Mouse (Mus musculus): ENCODE measurements around the gene Syne4.

Syne4 gene

GRCm38 (mm10) chr7:30314721-30315155 is at the start of gene Syne4:
TSS of gene Syne4 (plus strand) at chr7:30314807.
- no peak for DNase-seq

- peak in 1 of 2 experiments; percentile 27 for DNase-seq
These were observed 49.6 kb upstream of the Syne4 start for GRCm38 (mm10) chr7:30265041-30265440.

- DNase-seq, result no peak
These were observed 49.1 kb upstream of the Syne4 start for GRCm38 (mm10) chr7:30265531-30265930.

GRCm38 (mm10) chr7:30265935-30266334 is 48.7 kb upstream of the Syne4 start:
- DNase-seq, result no peak

GRCm38 (mm10) chr7:30266780-30267179 is 47.8 kb upstream of the Syne4 start:
- DNase-seq, result no peak

- no peak for DNase-seq
These were observed 45.0 kb upstream of the Syne4 start for GRCm38 (mm10) chr7:30269641-30270040.

GRCm38 (mm10) chr7:30274383-30274782 is 40.2 kb upstream of the Syne4 start:
- DNase-seq, result peak in 1 of 2 experiments; percentile 62

GRCm38 (mm10) chr7:30278911-30279310 is 35.7 kb upstream of the Syne4 start:
- no peak for DNase-seq

- DNase-seq, result no peak
These were observed 35.1 kb upstream of the Syne4 start for GRCm38 (mm10) chr7:30279536-30279935.

- DNase-seq, result peak; percentile 94 to 95
These were observed 34.5 kb upstream of the Syne4 start, which contains the start of the genes Thap8 and Wdr62 for GRCm38 (mm10) chr7:30279951-30280669. TSS of gene Thap8 (plus strand) at chr7:30280094. TSS of gene Wdr62 (minus strand) at chr7:30280419.

- DNase-seq, result peak; percentile 92 to 96
These were observed 33.9 kb upstream of the Syne4 start for GRCm38 (mm10) chr7:30280670-30281138.

- DNase-seq, result no peak
These were observed 33.1 kb upstream of the Syne4 start for GRCm38 (mm10) chr7:30281522-30281921.

GRCm38 (mm10) chr7:30282740-30283139 is 31.9 kb upstream of the Syne4 start:
- no peak for DNase-seq

GRCm38 (mm10) chr7:30286701-30287410 is 27.8 kb upstream of the Syne4 start:
- peak in 1 of 2 experiments; percentile 47 for DNase-seq

GRCm38 (mm10) chr7:30288046-30288445 is 26.6 kb upstream of the Syne4 start:
- no peak for DNase-seq

GRCm38 (mm10) chr7:30289071-30289713 is 25.4 kb upstream of the Syne4 start:
- DNase-seq, result no peak

GRCm38 (mm10) chr7:30289714-30290399 is 24.8 kb upstream of the Syne4 start:
- DNase-seq, result peak in 1 of 2 experiments; percentile 35

- peak; percentile 71 to 75 for DNase-seq
These were observed 23.1 kb upstream of the Syne4 start, which contains the start of gene Clip3 for GRCm38 (mm10) chr7:30291215-30292131. TSS of gene Clip3 (plus strand) at chr7:30291728.

- no peak for DNase-seq
These were observed 20.8 kb upstream of the Syne4 start for GRCm38 (mm10) chr7:30293795-30294194.

GRCm38 (mm10) chr7:30294296-30294695 is 20.3 kb upstream of the Syne4 start:
- DNase-seq, result no peak

- DNase-seq, result peak; percentile 50 to 69
These were observed 19.5 kb upstream of the Syne4 start for GRCm38 (mm10) chr7:30295103-30295502.

Measured in lung, postnatal 4 days (tissue).